Mouse (Mus musculus): ENCODE results near the gene Pax4. TPM values are rescaled to one million over a fixed set of nuclear protein-coding genes. Genes with fewer than 3 reads are reported as not detected.

Pax4 gene
- 0.12 TPM in 1 of 2 replicates, not detected in the other for polyA plus RNA-seq (2016; fragmentation: Nextera tagmentation; extraction: Ambion mirVana)

DNA sequence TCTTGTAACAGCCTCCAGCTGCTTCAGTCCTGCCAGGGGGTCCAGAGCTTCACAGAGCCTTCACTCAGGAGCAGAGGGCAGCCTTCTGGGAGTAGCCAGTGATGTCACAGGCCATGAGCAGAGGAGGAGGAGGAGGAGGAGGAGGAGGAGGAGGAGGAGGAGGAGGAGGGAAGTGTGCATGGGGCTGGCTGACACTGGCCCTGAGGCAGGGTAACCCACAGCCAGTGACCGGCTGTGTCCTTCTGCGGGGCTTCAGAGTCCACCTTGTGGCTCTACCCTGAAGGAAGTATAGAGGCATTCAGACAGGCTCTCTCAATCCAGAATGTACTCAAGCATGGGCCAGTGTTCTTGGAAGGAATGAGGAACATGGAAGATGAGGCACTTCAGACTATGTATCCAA lies at the start of gene Pax4:
Pax4 (minus strand) TSS at position 101 of the 400 bp plus-strand sequence.
- H3K4me3 ChIP-seq = no peak within 1 kb of the TSS
- H3K9me3 ChIP-seq = no peaks in the 10 kb centered on the region
- 83% methylated on average over 2 of the region's 2 CpGs for WGBS
- 0 out of 2 replicates have a peak, but pooled peaks cover 4% of the 10 kb centered on the region for H3K4me1 ChIP-seq
- H3K27me3 ChIP-seq (ENCODE audit: poor library complexity, severe bottlenecking) = peaks cover 51% of the 10 kb centered on the region
- H3K27ac ChIP-seq = no peak within 1 kb of the TSS
- DNase-seq (ENCODE audit: extremely low spot score, low spot score) = no peak
- H3K36me3 ChIP-seq (replicated peaks) = no peaks in the 10 kb centered on the region

DNA sequence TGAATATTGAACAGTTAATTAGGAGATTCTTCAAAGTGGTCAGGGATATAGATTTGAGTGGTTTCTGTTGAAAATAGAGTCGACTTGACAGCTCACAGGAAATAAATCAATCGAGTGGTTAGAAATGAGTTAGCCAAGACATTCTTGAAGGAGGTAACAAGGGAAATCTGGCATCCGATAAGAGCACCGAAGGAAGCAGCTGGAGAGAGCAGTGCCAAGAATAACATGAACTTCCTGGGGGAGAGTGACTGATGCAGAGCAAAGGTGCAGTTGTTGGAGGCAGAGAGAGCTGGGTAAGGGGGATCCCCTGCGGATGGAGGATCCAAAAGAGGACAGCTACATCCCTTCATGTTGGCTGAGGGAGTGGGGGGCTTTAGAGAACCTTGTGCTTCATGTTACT lies 48.7 kb upstream of the Pax4 start:
- DNase-seq (ENCODE audit: extremely low spot score, low spot score) = no peak
- Histone ChIP-seq H3K4me1 (no peaks in the 10 kb centered on the region), H3K4me3 (no peak overlapping the region), H3K27me3 (ENCODE audit: poor library complexity, severe bottlenecking) (no peaks in the 10 kb centered on the region), H3K36me3 (replicated peaks) (peaks cover 37% of the 10 kb centered on the region), H3K9me3 (no peaks in the 10 kb centered on the region), H3K27ac (no peak overlapping the region)
- whole genome bisulfite sequencing = 85% methylated on average over 5 of the region's 5 CpGs

DNA sequence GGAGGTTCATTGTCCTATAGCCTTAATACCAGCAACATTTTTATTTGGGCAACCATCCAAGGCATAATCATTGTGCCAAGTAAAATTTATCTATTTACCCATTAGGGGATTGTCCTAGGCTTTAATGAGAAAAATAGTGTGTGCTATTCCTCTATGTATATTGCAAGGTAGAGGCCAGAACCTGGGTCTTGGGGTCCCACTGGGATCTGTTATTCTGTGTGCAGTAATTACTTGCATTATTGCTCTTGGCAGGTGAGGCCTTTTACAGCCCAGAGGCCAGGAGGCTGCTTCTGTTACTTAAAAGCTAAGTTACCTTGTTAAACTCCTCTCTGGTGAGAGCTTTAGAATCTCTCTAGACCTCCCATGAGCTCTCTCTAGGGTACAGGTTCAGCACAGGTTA lies 42.0 kb upstream of the Pax4 start:
- Histone ChIP-seq H3K36me3 (replicated peaks) (peaks cover 80% of the 10 kb centered on the region), H3K27me3 (ENCODE audit: poor library complexity, severe bottlenecking) (no peaks in the 10 kb centered on the region), H3K27ac (no peak overlapping the region), H3K4me3 (no peak overlapping the region), H3K9me3 (no peaks in the 10 kb centered on the region), H3K4me1 (no peaks in the 10 kb centered on the region)
- no peak for DNase-seq (ENCODE audit: extremely low spot score, low spot score)

DNA sequence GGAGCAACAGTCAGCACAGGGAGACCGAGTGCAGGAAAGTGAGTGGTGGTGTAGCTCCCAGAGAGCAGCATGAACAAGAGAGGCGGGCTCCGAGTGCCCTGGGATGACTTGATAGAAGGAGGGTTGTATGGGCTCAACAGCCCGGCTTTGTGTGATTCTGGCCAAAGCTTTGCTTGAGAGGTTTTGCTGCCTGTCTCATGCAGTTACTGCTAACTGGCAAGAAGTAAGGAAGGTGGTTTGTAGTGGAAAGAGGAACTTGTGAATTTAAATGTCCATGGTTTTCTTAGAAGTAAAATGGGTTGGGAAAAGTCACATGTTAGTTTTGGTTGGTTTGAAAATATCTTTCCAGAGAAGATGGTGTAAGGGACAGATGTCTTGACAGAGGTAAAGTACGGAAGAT lies 41.5 kb upstream of the Pax4 start:
- H3K36me3 ChIP-seq (replicated peaks) = peaks cover 78% of the 10 kb centered on the region
- no peak overlapping the region for H3K27ac ChIP-seq
- H3K9me3 ChIP-seq = no peaks in the 10 kb centered on the region
- no peak for DNase-seq (ENCODE audit: extremely low spot score, low spot score)
- no peaks in the 10 kb centered on the region for H3K27me3 ChIP-seq (ENCODE audit: poor library complexity, severe bottlenecking)
- 93% methylated on average over 5 of the region's 5 CpGs for WGBS
- H3K4me3 ChIP-seq = no peak overlapping the region
- no peaks in the 10 kb centered on the region for H3K4me1 ChIP-seq

DNA sequence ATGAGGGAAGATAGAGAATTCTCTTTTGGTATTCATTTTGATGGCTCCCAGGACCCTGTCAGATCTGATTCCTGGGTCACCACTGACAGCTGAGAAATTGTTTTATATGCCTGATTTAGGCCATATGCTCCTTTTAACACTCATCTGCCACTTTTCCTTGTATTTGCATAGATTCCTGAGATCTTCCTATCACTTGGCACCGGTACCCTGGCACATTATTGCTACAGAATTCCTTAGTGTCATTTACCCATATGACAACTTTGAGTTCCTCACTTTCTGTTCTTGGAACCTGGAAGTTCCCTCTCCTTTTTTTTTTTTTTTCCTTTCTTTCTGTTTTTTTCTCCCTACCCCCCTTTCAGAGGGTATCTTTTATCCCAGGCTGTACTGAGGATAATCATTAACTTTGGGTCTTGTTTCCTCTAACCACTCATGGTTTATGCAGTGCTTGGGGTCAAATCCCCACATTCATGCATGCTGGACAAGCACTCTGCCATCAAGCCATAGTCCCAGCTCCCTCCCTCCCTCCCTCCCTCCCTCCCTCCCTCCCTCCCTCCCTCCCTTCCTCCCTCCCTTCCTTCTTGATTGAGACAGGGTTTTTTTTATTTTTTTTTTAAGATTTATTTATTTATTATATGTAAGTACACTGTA lies 39.2 kb upstream of the Pax4 start:
- WGBS = 94% methylated on average over 1 of the region's 1 CpGs
- Histone ChIP-seq H3K36me3 (replicated peaks) (peaks cover 80% of the 10 kb centered on the region), H3K9me3 (no peaks in the 10 kb centered on the region), H3K4me1 (peaks cover 2% of the 10 kb centered on the region; the same call in 1 of the 2 replicates), H3K4me3 (no peak overlapping the region), H3K27me3 (ENCODE audit: poor library complexity, severe bottlenecking) (no peaks in the 10 kb centered on the region), H3K27ac (no peak overlapping the region)
- no peak for DNase-seq (ENCODE audit: extremely low spot score, low spot score)

DNA sequence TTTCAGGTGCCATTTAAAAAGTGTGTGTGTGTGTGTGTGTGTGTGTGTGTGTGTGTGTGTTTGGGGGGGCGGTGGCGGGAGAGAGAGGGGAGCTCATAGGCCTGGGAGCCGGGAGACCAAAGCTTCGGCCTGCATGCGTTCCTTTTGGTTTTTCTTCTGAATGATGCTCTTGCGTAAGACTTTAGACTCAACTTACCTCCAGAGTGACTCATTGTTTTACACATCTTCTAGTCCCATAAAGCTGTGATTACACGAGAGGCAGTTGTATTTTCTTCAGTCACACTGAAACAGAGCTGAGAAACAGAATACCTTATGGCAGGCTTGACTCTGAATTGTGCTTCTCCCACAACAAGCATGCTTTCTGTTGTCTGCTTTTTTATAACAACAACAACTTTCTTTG lies 37.8 kb upstream of the Pax4 start:
- no peak for DNase-seq (ENCODE audit: extremely low spot score, low spot score)
- 90% methylated on average over 7 of the region's 7 CpGs for WGBS
- H3K9me3 ChIP-seq = no peaks in the 10 kb centered on the region
- H3K27ac ChIP-seq = no peak overlapping the region
- peaks cover 70% of the 10 kb centered on the region for H3K36me3 ChIP-seq (replicated peaks)
- peaks cover 17% of the 10 kb centered on the region for H3K4me1 ChIP-seq
- no peaks in the 10 kb centered on the region for H3K27me3 ChIP-seq (ENCODE audit: poor library complexity, severe bottlenecking)
- no peak overlapping the region for H3K4me3 ChIP-seq

DNA sequence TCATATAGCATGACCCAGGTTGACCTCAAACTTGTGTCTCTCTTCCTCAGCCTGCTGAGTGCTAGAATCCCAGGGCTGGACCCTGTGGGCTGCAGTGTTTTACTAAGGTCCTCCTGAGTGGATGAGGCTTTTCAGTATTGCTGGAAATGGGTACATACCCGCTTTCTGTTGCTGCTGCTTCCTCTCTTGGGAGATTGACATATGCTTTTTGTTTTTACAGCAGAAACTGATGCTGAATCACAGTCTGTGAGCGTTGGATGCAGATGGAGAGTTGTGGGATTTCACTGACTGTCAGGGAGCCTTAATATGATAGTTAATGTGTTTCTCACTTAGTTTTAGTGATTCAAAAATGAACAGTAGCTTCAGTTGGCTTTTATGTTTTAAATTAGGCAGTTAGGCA lies 37.3 kb upstream of the Pax4 start:
- H3K9me3 ChIP-seq = no peaks in the 10 kb centered on the region
- peaks cover 70% of the 10 kb centered on the region for H3K36me3 ChIP-seq (replicated peaks)
- no peak for DNase-seq (ENCODE audit: extremely low spot score, low spot score)
- 84% methylated on average over 2 of the region's 2 CpGs for WGBS
- H3K4me1 ChIP-seq = peaks cover 21% of the 10 kb centered on the region
- no peaks in the 10 kb centered on the region for H3K27me3 ChIP-seq (ENCODE audit: poor library complexity, severe bottlenecking)
- H3K4me3 ChIP-seq = no peak overlapping the region
- no peak overlapping the region for H3K27ac ChIP-seq

DNA sequence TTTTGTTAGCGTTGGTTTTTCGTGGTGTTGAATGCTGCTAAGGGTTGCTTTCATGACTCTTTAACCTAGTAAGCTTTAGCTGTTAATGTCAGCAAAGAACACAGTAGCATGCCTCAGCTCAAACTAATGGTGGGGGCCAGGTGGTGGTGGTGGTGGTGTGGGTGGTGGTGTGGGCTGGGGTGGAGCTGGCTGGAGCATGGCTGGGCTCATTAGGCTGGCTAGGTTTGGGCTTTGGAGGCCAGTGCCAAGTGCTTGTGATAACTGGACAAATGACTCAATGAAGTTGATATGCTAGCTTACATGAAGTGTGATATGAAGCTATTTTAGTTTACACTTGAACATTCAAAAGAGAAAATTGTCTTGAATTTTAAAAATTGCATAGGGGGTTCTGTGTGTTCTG lies 36.9 kb upstream of the Pax4 start:
- Histone ChIP-seq H3K4me1 (peaks cover 26% of the 10 kb centered on the region), H3K4me3 (no peak overlapping the region), H3K36me3 (replicated peaks) (peaks cover 65% of the 10 kb centered on the region), H3K9me3 (no peaks in the 10 kb centered on the region), H3K27ac (no peak overlapping the region), H3K27me3 (ENCODE audit: poor library complexity, severe bottlenecking) (no peaks in the 10 kb centered on the region)
- no peak for DNase-seq (ENCODE audit: extremely low spot score, low spot score)
- WGBS = 99% methylated on average over 2 of the region's 2 CpGs

DNA sequence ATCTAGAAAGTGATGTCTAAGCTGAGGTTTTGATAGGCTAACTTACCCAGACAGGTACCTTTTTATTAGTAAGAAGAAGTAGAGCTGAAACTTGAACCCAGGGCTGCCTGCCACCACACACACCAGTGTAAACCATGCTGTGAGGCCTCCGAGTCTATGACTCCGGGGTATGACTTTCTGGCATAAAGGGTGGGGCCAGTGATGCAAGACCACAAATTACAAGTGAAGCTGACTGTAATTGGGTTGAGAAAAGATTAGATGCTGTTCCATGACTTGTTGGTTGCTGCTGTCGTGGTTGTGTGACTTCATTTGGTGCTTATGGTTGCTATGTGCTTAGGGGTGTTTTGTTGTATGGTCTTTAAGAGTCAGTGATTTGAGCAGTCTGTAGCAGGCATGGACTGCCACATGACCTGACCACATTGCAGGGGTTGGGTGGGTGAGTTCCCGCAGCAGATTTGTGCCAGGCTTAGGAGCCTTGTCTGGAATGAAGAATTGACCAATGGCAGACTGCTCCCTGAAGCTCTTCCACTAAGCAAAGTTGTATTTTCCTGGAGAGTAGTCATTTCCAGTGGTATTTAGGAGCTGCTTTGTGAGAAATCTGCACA lies 33.7 kb upstream of the Pax4 start:
- 94% methylated on average over 4 of the region's 4 CpGs for WGBS

DNA sequence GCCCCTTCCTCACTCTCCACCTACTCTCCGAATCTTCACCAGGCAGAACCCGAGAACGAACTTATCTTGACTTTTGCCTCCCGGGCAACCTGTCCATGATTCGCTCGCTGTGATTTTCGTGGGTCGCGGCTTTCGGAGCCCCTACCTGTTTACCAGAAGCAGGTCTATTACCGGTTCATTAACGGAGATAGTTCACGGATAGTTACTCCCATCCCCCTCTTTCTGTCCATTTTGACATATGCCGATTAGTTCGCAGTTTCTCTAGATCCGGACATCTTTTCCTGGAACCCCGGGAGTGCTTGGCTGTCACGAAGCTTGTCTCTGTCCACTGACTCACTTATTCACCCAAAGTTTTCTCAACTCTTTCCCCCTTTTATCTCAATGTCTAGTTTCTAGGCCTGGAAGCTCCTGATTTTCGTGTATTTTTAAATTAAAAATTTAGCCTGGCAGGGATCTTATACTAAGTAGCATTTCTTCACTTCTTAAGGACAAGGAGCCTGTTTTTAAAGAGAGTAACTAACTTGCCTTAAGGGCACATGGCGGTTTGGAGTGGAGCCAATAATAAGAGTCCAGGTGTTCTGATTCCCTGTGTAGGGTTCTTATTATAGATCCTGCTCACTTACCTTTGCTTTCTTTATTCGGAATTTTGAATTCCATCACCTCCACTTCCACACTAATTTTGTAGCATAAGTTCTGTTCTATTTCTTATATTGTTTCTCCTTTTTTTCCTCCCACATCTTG lies 31.8 kb upstream of the Pax4 start:
- DNase-seq (ENCODE audit: extremely low spot score, low spot score) = no peak
- Histone ChIP-seq H3K36me3 (replicated peaks) (peaks cover 24% of the 10 kb centered on the region), H3K4me3 (peak overlapping the region; percentile 95), H3K9me3 (no peaks in the 10 kb centered on the region), H3K27me3 (ENCODE audit: poor library complexity, severe bottlenecking) (no peaks in the 10 kb centered on the region), H3K27ac (peak overlapping the region; percentile 88), H3K4me1 (peaks cover 37% of the 10 kb centered on the region)
- WGBS = 7% methylated on average over 21 of the region's 21 CpGs

More for the DNA sequence above, 33.7 kb upstream of the Pax4 start:
- Histone ChIP-seq H3K36me3 (replicated peaks) (peaks cover 35% of the 10 kb centered on the region), H3K4me1 (peaks cover 37% of the 10 kb centered on the region), H3K9me3 (no peaks in the 10 kb centered on the region), H3K27me3 (ENCODE audit: poor library complexity, severe bottlenecking) (no peaks in the 10 kb centered on the region), H3K4me3 (no peak overlapping the region), H3K27ac (no peak overlapping the region)
- DNase-seq (ENCODE audit: extremely low spot score, low spot score) = no peak

DNA sequence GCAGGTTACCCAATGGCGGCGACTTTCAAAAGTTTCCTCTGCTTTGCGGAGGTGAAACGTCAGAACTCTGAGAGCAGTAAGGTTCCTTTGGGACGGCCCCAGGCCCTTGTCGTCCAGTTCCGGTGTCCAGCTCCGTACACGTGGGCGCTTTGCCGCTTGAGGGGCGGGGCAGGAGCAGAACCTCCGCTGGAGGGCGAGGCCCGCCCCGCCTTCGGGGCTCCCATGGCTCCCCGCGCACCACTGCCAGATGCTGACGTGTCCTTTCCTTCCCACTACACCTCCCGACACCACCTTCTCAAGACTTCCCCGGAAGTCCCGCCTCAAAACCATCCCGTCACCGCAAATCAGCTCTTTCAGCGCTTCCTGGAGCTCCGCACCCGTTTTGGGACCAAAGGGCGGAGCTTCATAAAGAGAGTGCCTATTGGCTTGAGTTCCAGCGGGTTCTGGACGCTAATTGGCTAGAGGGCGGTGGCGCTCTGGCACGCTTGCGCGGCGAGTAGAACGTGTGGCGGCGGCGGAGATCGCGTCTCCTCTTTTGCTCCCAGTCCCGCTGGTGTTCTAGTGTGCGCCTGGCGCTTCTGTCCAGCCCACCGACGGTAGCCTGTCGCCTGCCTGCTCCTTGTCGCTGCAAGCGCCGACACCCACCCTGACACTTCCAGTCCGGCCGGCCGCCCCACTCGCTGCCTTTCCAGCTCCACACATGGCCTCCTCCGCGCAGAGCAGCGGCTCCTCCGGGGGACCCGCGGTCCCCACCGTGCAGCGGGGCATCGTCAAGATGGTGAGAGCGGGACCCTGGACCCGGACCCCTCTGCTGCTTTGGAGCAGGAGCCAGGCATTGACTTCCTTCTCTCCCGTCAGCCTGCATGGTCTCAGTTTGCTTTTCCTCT lies 31.0 kb upstream of the Pax4 start:
- Histone ChIP-seq H3K9me3 (no peaks in the 10 kb centered on the region), H3K4me1 (peaks cover 37% of the 10 kb centered on the region), H3K27ac (peak overlapping the region; percentile 88), H3K36me3 (replicated peaks) (peaks cover 17% of the 10 kb centered on the region), H3K4me3 (peak overlapping the region; percentile 95), H3K27me3 (ENCODE audit: poor library complexity, severe bottlenecking) (no peaks in the 10 kb centered on the region)
- WGBS = under 1% methylated on average over 68 of the region's 68 CpGs
- DNase-seq (ENCODE audit: extremely low spot score, low spot score) = peak; percentile 99

DNA sequence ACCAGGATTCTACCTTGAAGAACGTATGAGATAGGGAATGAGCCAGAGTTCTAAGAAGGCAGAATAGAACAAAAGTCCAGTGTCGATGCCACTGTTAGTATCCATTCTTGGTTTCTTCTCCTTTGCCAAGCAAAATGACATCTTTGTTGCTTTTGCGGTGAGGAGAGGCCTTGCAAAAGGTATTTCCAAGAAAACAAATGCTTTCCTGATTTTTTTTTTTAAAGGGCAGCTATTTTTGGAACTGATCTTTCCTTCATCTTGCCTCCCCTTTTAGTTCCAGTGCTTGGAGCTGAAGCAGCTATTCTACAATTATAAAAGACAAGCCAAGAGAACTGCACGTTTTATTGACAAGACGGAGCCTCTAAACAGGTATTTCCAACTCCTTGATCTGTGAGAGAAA lies 25.7 kb upstream of the Pax4 start, which contains the start of gene Snd1:
Snd1 (plus strand) TSS at position 301 of the 400 bp plus-strand sequence.
- peaks cover 9% of the 10 kb centered on the region for H3K4me1 ChIP-seq
- no peaks in the 10 kb centered on the region for H3K9me3 ChIP-seq
- no peak within 1 kb of the TSS for H3K27ac ChIP-seq
- WGBS = 84% methylated on average over 5 of the region's 5 CpGs
- H3K27me3 ChIP-seq (ENCODE audit: poor library complexity, severe bottlenecking) = no peaks in the 10 kb centered on the region
- no peak for DNase-seq (ENCODE audit: extremely low spot score, low spot score)
- no peaks in the 10 kb centered on the region for H3K36me3 ChIP-seq (replicated peaks)
- H3K4me3 ChIP-seq = no peak within 1 kb of the TSS
